Mouse (Mus musculus) forebrain, embryonic 13.5 days (tissue): ENCODE measurements around the gene Dusp9. TPM values are rescaled to one million over a fixed set of nuclear protein-coding genes. Genes with fewer than 3 reads are reported as not detected.
A peak's percentile ranks its signal among the peaks of the same experiment; 100 is the strongest.

Source experiments
- ATAC-seq: fragments of 200-750 bp; cut with Nextera tagmentation; 2 replicates; pipeline ENCODE4 v1.8.0; 2017
- H3K27ac ChIP-seq: fragments of 300-500 bp; sonication (generic); 2 replicates; pipeline ENCODE4 v1.5.1; 2015; ENCODE audit warnings: inconsistent platforms, mild to moderate bottlenecking, moderate library complexity
- H3K27me3 ChIP-seq: fragments of 300-500 bp; sonication (generic); 2 replicates; pipeline ENCODE4 v1.6.1; 2015; ENCODE audit warnings: mild to moderate bottlenecking, inconsistent platforms
- H3K36me3 ChIP-seq: fragments of 300-500 bp; sonication (generic); 2 replicates; pipeline ENCODE4 v1.6.1; 2015; ENCODE audit warnings: mild to moderate bottlenecking, inconsistent platforms; ENCODE audit not compliant: poor library complexity, severe bottlenecking
- H3K4me1 ChIP-seq: fragments of 300-500 bp; sonication (generic); 2 replicates; pipeline ENCODE4 v1.6.1; 2015; ENCODE audit warnings: inconsistent platforms
- H3K4me2 ChIP-seq: fragments of 300-500 bp; sonication (generic); 2 replicates; pipeline ENCODE4 v1.6.1; 2015; ENCODE audit warnings: inconsistent platforms, mild to moderate bottlenecking, moderate library complexity
- H3K4me3 ChIP-seq: fragments of 300-500 bp; sonication (generic); 2 replicates; pipeline ENCODE4 v1.5.1; 2015; ENCODE audit warnings: mild to moderate bottlenecking, inconsistent platforms
- H3K9ac ChIP-seq: fragments of 300-500 bp; sonication (generic); 2 replicates; pipeline ENCODE4 v1.6.1; 2015; ENCODE audit warnings: mild to moderate bottlenecking, inconsistent platforms
- H3K9me3 ChIP-seq: fragments of 300-500 bp; sonication (generic); replicated peaks from 2 replicates; pipeline ENCODE4 v1.6.1; 2016; ENCODE audit warnings: inconsistent platforms
- WGBS: fragments of 180-500 bp; shearing (Covaris S2); methylation state at CpG from one replicate; pipeline ENCODE4 v1.1.7; 2015; 5-methylcytosine and 5-hydroxymethylcytosine counted together
- polyA plus RNA-seq: library from polyadenylated mRNA; unstranded; fragments of >200 nt; fragmentation: Nextera tagmentation; extraction: Ambion mirVana; gene quantifications from 2 replicates; pipeline ENCODE4 v1.2.1, GENCODE M21; 2015

The Dusp9 gene
- 0.90 and 1.5 TPM in 2 replicates for polyA plus RNA-seq

DNA sequence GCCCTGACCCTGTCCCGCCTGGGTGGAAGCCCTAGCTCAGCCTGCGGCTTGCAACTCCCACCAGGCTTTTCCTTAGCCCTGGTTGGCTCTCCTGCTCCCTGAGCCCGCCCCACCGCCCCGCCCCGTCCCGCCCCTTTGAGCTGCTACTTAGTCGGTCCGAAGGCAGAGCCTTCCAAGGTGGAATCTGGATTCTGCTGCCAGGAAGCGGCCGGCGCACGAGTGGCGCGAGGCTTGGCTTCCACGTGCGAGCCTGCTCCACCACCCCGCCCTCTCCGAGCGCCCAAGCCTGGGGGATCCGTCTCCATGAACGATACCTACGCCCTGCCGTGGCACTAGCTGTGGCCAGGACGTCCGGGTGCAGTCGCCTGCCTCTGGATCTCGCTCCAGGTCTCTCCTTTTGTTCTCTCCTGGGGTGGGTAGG, at the start of gene Dusp9:
Dusp9 (plus strand) TSS at position 165 of the 421 bp plus-strand sequence.
- H3K4me2 ChIP-seq: peak within 1 kb of the TSS; percentile 58
- H3K9me3 ChIP-seq: no peaks in the 10 kb centered on the region
- H3K27ac ChIP-seq: no peak within 1 kb of the TSS
- H3K4me3 ChIP-seq: peak within 1 kb of the TSS; percentile 33
- peak; percentile 82 for ATAC-seq
- no peaks in the 10 kb centered on the region for H3K36me3 ChIP-seq
- WGBS: 26% methylated on average over 28 of the region's 28 CpGs
- peaks cover 70% of the 10 kb centered on the region for H3K27me3 ChIP-seq
- peaks cover 11% of the 10 kb centered on the region for H3K4me1 ChIP-seq
- peak within 1 kb of the TSS; percentile 41 for H3K9ac ChIP-seq

DNA sequence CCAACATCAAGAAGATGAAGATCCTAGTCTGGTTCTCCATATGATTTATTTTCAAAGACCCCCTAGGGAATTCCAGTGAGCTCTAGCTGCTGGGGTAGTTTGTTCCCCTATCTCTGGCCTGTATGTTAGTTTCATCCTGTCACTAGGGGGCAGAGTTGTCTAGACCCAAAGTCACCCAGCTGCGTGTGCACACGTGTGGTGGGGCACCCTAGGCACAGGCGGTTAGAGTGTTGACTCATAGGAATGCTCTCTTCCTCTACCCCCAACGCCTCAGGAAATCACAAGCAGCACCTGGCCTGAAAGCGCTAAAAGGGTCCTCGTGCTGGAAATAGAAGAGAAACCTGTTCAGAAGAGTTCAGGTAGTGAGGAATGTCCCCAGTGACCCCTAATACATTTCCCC, 46.0 kb upstream of the Dusp9 start:
- H3K9me3 ChIP-seq: no peaks in the 10 kb centered on the region
- H3K27me3 ChIP-seq: no peaks in the 10 kb centered on the region
- H3K4me1 ChIP-seq: no peaks in the 10 kb centered on the region
- no peak overlapping the region for H3K9ac ChIP-seq
- no peak overlapping the region for H3K4me2 ChIP-seq
- ATAC-seq: no peak
- WGBS: 26% methylated on average over 6 of the region's 6 CpGs
- H3K36me3 ChIP-seq: no peaks in the 10 kb centered on the region
- no peak overlapping the region for H3K4me3 ChIP-seq
- H3K27ac ChIP-seq: no peak overlapping the region

- Histone ChIP-seq H3K36me3 (no peaks in the 10 kb centered on the region), H3K27ac (no peak overlapping the region), H3K9me3 (no peaks in the 10 kb centered on the region), H3K4me2 (no peak overlapping the region), H3K4me1 (no peaks in the 10 kb centered on the region), H3K27me3 (no peaks in the 10 kb centered on the region), H3K9ac (no peak overlapping the region), H3K4me3 (no peak overlapping the region)
- ATAC-seq: no peak
- 44% methylated on average over 12 of the region's 12 CpGs for WGBS
Measured at GRCm38 (mm10) chrX:73594451-73595121, 44.6 kb upstream of the Dusp9 start.

GRCm38 (mm10) chrX:73595297-73595938, 43.8 kb upstream of the Dusp9 start:
- Histone ChIP-seq H3K27ac (no peak overlapping the region), H3K9ac (no peak overlapping the region), H3K27me3 (no peaks in the 10 kb centered on the region), H3K4me2 (no peak overlapping the region), H3K4me3 (no peak overlapping the region), H3K4me1 (no peaks in the 10 kb centered on the region), H3K9me3 (no peaks in the 10 kb centered on the region), H3K36me3 (no peaks in the 10 kb centered on the region)
- no peak for ATAC-seq
- WGBS: 68% methylated on average over 4 of the region's 4 CpGs

DNA sequence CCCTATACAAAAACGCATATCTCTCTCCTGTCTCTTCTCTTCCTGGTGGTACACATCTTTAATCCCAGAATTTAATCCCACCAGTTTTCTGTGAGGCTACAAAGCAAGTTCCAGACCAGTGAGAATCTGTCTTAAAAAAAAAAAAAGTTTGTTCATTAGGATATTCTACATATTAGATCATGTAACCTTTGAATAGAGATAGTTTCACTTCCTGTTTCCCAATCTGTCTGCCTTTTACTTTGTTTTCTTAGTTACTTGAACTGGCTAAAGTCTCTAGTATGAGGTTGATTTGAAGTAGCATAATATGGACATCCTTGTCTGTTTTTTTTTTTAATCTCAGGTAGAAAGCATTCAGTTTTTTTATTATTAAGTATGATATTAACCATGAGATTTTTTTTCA, 37.8 kb upstream of the Dusp9 start:
- no peaks in the 10 kb centered on the region for H3K9me3 ChIP-seq
- no peak for ATAC-seq
- no peak overlapping the region for H3K9ac ChIP-seq
- no peak overlapping the region for H3K4me2 ChIP-seq
- H3K4me3 ChIP-seq: no peak overlapping the region
- no peaks in the 10 kb centered on the region for H3K4me1 ChIP-seq
- H3K27ac ChIP-seq: no peak overlapping the region
- 77% methylated on average over 1 of the region's 1 CpGs for WGBS
- no peaks in the 10 kb centered on the region for H3K27me3 ChIP-seq
- H3K36me3 ChIP-seq: no peaks in the 10 kb centered on the region

DNA sequence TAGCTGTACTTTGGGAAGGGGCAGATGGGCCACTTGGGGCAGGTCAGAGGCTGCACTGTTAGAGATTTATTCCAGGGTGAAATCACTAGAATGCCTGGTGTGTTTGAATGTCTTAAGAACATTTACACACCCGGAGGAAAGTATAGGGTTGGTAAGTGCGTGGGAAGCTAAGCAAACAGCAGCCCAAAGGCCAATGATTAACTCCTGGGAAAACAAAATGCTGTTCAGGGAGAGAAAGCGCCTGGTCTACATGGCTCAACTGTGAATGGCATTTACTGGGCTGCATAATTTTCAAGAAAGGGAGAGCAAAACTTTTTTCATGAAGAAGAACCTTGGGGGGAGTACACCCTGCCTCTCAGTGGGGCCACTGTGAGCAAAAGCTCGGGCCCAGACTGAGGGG, 25.6 kb upstream of the Dusp9 start:
- Histone ChIP-seq H3K4me1 (no peaks in the 10 kb centered on the region), H3K4me2 (no peak overlapping the region), H3K4me3 (no peak overlapping the region), H3K36me3 (no peaks in the 10 kb centered on the region), H3K9ac (no peak overlapping the region), H3K9me3 (no peaks in the 10 kb centered on the region), H3K27me3 (no peaks in the 10 kb centered on the region), H3K27ac (no peak overlapping the region)
- WGBS: 71% methylated on average over 4 of the region's 4 CpGs
- ATAC-seq: no peak

DNA sequence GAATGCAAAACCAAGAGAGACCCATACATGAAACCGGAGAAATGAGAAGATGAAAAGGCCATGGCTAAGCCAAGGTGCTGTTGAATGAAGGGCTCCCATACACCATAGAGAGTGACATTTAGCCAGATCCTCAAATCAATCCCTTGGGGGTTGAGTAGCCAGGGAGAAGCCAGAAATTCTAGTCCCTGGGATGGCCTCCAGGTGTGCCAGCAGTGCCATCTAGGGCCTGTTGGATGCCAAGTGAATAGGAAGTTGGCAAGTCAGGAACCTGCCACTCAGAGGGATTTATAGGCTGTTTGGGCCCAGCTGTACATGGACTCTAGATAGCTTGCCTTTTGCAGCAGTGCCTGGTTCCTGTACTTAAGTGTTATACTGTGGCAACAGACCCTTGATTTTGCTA, 23.3 kb upstream of the Dusp9 start:
- Histone ChIP-seq H3K4me1 (no peaks in the 10 kb centered on the region), H3K27ac (no peak overlapping the region), H3K27me3 (no peaks in the 10 kb centered on the region), H3K9ac (no peak overlapping the region), H3K4me3 (no peak overlapping the region), H3K4me2 (no peak overlapping the region), H3K9me3 (no peaks in the 10 kb centered on the region), H3K36me3 (no peaks in the 10 kb centered on the region)
- ATAC-seq: no peak
- WGBS: 100% methylated on average over 1 of the region's 1 CpGs

DNA sequence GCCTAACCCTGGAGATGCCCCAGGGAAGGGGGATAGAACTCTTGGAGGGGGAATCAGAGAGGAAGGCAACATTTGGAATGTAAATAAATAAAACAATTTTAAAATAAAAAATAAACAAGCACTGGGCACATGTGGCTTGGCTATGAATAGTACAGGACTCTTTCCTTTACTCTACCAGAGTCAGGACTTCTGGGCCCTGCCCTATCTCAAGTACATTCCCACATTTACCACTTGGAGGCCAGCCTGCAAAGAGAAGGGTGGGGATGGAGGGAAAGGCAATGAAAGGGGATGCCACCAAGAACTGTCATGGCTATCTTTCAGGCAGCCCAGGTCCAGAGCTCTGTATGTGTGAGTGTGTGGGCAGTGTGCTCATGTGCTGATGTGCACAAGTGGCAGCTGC, 19.8 kb upstream of the Dusp9 start:
- no peaks in the 10 kb centered on the region for H3K27me3 ChIP-seq
- no peak overlapping the region for H3K9ac ChIP-seq
- H3K4me3 ChIP-seq: no peak overlapping the region
- no peak for ATAC-seq
- no peaks in the 10 kb centered on the region for H3K9me3 ChIP-seq
- H3K27ac ChIP-seq: no peak overlapping the region
- no peaks in the 10 kb centered on the region for H3K4me1 ChIP-seq
- no peaks in the 10 kb centered on the region for H3K36me3 ChIP-seq
- no peak overlapping the region for H3K4me2 ChIP-seq

DNA sequence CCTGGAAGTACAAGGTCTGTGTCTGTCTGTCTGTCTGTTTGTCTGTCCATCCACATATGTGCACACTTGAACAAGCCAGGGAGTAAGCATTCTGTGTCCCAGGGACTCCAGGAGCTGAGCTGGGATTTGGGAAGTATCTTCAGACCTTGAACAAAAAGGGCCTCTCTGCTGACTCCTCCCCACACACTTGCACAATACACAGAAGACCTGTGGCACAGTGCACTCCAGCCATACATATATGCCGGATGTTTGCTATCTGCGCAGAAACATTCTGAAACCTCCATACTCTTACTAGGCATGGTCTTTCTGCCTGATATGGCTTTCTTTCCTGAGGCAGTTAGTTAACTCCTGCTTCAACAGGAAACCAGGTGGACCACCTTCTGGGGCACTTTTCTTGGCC, 19.3 kb upstream of the Dusp9 start:
- H3K4me2 ChIP-seq: no peak overlapping the region
- no peak overlapping the region for H3K4me3 ChIP-seq
- H3K36me3 ChIP-seq: no peaks in the 10 kb centered on the region
- H3K9me3 ChIP-seq: no peaks in the 10 kb centered on the region
- no peaks in the 10 kb centered on the region for H3K27me3 ChIP-seq
- WGBS: 87% methylated on average over 2 of the region's 2 CpGs
- no peak overlapping the region for H3K27ac ChIP-seq
- ATAC-seq: no peak
- H3K4me1 ChIP-seq: no peaks in the 10 kb centered on the region
- H3K9ac ChIP-seq: no peak overlapping the region

DNA sequence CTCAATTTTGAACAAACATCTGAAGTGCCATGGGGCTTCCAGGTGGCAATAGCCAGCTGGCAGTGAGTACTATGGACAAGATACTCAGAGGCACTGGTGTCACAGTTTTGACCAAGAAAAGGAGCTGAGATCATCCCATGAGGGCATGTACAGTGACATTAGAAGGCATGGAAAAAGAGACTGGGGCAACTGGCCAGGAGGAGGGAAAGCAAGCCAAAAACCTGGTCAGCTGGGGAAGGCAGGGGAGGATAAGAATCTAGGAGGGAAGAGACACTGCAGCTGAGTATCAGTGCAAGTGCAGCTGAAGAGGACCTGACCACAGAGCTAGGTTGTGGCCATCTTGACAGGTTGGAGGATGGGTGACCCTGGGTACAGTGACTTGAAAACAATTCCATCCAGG, 12.2 kb upstream of the Dusp9 start:
- no peak overlapping the region for H3K27ac ChIP-seq
- ATAC-seq: no peak
- H3K4me1 ChIP-seq: no peaks in the 10 kb centered on the region
- no peaks in the 10 kb centered on the region for H3K9me3 ChIP-seq
- no peak overlapping the region for H3K4me3 ChIP-seq
- no peaks in the 10 kb centered on the region for H3K36me3 ChIP-seq
- no peak overlapping the region for H3K9ac ChIP-seq
- H3K27me3 ChIP-seq: no peaks in the 10 kb centered on the region
- H3K4me2 ChIP-seq: no peak overlapping the region

DNA sequence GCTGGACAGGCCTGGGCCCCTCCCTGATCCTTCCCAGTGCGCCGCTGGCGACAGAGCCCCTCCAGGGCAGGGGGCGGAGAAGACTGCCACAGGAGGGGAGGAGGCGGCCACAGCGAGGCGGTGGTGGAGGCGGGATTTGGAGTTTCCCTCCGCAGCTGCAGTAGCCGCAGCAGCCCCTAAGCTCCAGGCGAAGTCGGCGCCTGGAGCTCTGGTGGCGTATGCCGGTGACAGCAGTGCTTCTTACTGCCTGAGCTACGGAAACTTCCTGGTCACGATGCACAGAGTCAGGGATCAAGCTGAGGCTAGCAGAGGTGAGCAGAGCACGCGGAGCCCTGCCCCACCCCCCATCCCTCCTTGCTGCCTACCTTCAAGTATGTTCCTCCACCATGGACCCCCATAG, 3.8 kb upstream of the Dusp9 start:
- no peak overlapping the region for H3K9ac ChIP-seq
- H3K4me1 ChIP-seq: peaks cover 11% of the 10 kb centered on the region
- WGBS: 13% methylated on average over 16 of the region's 19 CpGs
- H3K36me3 ChIP-seq: no peaks in the 10 kb centered on the region
- H3K27me3 ChIP-seq: peaks cover 58% of the 10 kb centered on the region
- H3K27ac ChIP-seq: no peak overlapping the region
- ATAC-seq: no peak
- H3K9me3 ChIP-seq: no peaks in the 10 kb centered on the region
- peak overlapping the region; percentile 9 for H3K4me3 ChIP-seq
- H3K4me2 ChIP-seq: peak overlapping the region; percentile 40

DNA sequence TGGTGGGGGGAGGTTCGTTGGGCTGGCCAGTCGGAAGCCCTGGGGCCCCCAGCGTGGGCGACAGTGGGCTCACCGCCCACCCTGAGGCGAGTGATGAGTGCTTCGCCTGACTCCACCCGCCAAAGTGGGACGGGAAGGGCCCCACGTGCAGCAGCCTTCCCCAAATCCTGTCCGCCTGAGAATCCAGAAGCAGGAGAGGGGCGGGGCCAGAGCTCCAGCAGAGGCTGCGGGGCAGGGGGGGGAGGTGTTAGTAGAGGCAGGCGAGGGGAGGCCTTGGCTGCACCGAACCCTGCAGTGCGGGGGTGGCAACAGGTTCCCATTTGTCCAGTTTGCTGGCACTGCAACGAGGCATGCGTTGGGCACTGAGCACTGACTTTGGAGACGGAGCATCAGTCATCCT, 1.8 kb upstream of the Dusp9 start:
- H3K9ac ChIP-seq: peak overlapping the region; percentile 40
- peak; percentile 20; the same call in 1 of the 2 replicates for ATAC-seq
- 30% methylated on average over 17 of the region's 19 CpGs for WGBS

More for the DNA sequence above, 1.8 kb upstream of the Dusp9 start:
- Histone ChIP-seq H3K4me2 (peak overlapping the region; percentile 62), H3K4me3 (peak overlapping the region; percentile 33), H3K9me3 (no peaks in the 10 kb centered on the region), H3K36me3 (no peaks in the 10 kb centered on the region), H3K4me1 (peaks cover 11% of the 10 kb centered on the region), H3K27ac (no peak overlapping the region), H3K27me3 (peaks cover 71% of the 10 kb centered on the region)
